Mouse (Mus musculus): ENCODE measurements around the gene Ghr. TPM values are rescaled to one million over a fixed set of nuclear protein-coding genes. Genes with fewer than 3 reads are reported as not detected.
A peak's percentile ranks its signal among the peaks of the same experiment; 100 is the strongest.

Gene Ghr
- polyA plus RNA-seq, 1 experiment from 2014 or later = 13.6 TPM

DNA sequence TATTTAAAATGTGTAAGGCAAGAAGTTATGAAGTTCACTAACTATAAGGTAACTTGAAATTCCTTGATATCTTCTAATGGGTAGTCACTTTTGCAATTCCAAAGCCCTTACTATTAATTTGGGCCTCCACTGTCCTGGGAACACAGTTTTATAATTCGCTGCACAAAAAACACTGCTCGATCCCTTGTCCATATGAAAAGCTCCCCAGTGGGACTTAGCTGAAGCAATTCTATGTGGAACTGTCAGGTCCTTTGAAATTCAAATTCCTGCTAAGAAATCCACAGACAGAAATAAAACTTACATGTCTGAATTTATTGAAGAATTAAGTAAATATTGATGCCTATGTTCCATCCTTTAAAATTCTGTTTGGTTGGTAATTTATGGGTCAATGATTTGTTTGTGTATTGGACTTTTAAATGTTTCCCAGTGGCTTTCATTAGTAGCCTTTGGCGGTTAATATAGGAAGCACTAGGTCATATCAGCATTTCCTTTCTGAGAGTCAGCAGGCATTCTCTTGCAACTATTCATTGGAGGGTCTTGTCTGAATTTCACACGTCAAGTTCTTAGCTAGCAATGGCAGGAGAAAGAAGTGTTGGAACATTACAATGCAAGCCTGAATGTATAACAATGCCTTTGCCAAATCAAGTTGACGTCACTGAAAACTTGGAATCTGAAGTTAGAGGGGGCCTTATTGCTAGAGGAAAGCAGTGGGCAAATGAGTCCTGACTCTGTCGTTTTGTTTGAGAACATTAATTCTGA lies 233.8 kb downstream of the Ghr start:
- H3K9ac ChIP-seq (ENCODE audit: low read length) = no peak overlapping the region
- ATAC-seq (ENCODE audit: low FRiP score) = peak; percentile 83
- no peaks in the 10 kb centered on the region for H3K36me3 ChIP-seq (ENCODE audit: control insufficient read depth, insufficient read depth, low read length)
- no peak overlapping the region for H3K4me2 ChIP-seq
- 41% methylated on average over 6 of the region's 6 CpGs for WGBS
- H3K27me3 ChIP-seq (ENCODE audit: control insufficient read depth, insufficient read depth, low read length) = no peaks in the 10 kb centered on the region
- H3K4me1 ChIP-seq (ENCODE audit: control insufficient read depth, insufficient read depth, low read length) = peaks cover 5% of the 10 kb centered on the region; the same call in 1 of the 2 replicates
- no peak overlapping the region for H3K4me3 ChIP-seq (ENCODE audit: low read depth, low read length)
- no peaks in the 10 kb centered on the region for H3K9me3 ChIP-seq (ENCODE audit: control insufficient read depth, low read length)
- no peak for DNase-seq (ENCODE audit: low spot score, missing footprints)
- H3K27ac ChIP-seq (ENCODE audit: low read depth, low read length) = no peak overlapping the region

- no peak overlapping the region for H3K9ac ChIP-seq (ENCODE audit: low read length)
- H3K27ac ChIP-seq (ENCODE audit: low read depth, low read length) = no peak overlapping the region
- ATAC-seq (ENCODE audit: low FRiP score) (no peak), DNase-seq (ENCODE audit: low spot score, missing footprints) (no peak)
- H3K4me2 ChIP-seq = no peak overlapping the region
- H3K36me3 ChIP-seq (ENCODE audit: control insufficient read depth, insufficient read depth, low read length) = no peaks in the 10 kb centered on the region
- peaks cover 5% of the 10 kb centered on the region; the same call in 1 of the 2 replicates for H3K4me1 ChIP-seq (ENCODE audit: control insufficient read depth, insufficient read depth, low read length)
- no peaks in the 10 kb centered on the region for H3K27me3 ChIP-seq (ENCODE audit: control insufficient read depth, insufficient read depth, low read length)
- no peak overlapping the region for H3K4me3 ChIP-seq (ENCODE audit: low read depth, low read length)
- 85% methylated on average over 3 of the region's 3 CpGs for WGBS
- H3K9me3 ChIP-seq (ENCODE audit: control insufficient read depth, low read length) = no peaks in the 10 kb centered on the region
These were observed 236.6 kb downstream of the Ghr start for GRCm38 (mm10) chr15:3346682-3347081.

DNA sequence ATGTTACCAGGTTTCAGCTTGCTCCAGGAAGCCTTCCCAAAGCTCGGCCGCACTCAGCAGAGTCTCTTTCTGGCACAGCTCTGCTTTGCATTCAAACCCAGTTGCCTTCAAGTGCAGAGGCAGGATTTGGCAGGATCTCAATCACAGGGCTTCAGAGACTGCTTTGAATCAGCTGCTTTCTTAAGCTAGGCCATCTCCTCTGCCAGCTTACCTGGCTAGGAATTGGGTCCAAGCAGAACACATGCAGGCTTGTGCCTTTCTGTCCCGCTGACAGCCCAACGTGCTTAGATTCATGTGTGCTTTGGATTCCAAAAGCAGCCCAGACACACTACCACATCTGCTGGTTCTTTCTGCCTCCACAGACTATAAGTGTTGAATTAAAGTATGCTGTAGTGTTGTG lies 238.7 kb downstream of the Ghr start:
- Histone ChIP-seq H3K9me3 (ENCODE audit: control insufficient read depth, low read length) (no peaks in the 10 kb centered on the region), H3K27me3 (ENCODE audit: control insufficient read depth, insufficient read depth, low read length) (no peaks in the 10 kb centered on the region), H3K4me3 (ENCODE audit: low read depth, low read length) (no peak overlapping the region), H3K4me1 (ENCODE audit: control insufficient read depth, insufficient read depth, low read length) (peaks cover 2% of the 10 kb centered on the region; the same call in 1 of the 2 replicates), H3K27ac (ENCODE audit: low read depth, low read length) (no peak overlapping the region), H3K36me3 (ENCODE audit: control insufficient read depth, insufficient read depth, low read length) (no peaks in the 10 kb centered on the region), H3K9ac (ENCODE audit: low read length) (no peak overlapping the region), H3K4me2 (no peak overlapping the region)
- DNase-seq (ENCODE audit: low spot score, missing footprints) = no peak
- ATAC-seq (ENCODE audit: low FRiP score) = no peak
- 90% methylated on average over 4 of the region's 4 CpGs for WGBS

GRCm38 (mm10) chr15:3341806-3342582 lies 241.3 kb downstream of the Ghr start:
- Histone ChIP-seq H3K27ac (ENCODE audit: low read depth, low read length) (no peak overlapping the region), H3K4me2 (no peak overlapping the region), H3K36me3 (ENCODE audit: control insufficient read depth, insufficient read depth, low read length) (no peaks in the 10 kb centered on the region), H3K27me3 (ENCODE audit: control insufficient read depth, insufficient read depth, low read length) (no peaks in the 10 kb centered on the region), H3K4me3 (ENCODE audit: low read depth, low read length) (no peak overlapping the region), H3K4me1 (ENCODE audit: control insufficient read depth, insufficient read depth, low read length) (no peaks in the 10 kb centered on the region), H3K9me3 (ENCODE audit: control insufficient read depth, low read length) (no peaks in the 10 kb centered on the region), H3K9ac (ENCODE audit: low read length) (no peak overlapping the region)
- WGBS = 88% methylated on average over 4 of the region's 4 CpGs
- DNase-seq (ENCODE audit: low spot score, missing footprints) (no peak), ATAC-seq (ENCODE audit: low FRiP score) (no peak)

- Histone ChIP-seq H3K9me3 (ENCODE audit: control insufficient read depth, low read length) (no peaks in the 10 kb centered on the region), H3K36me3 (ENCODE audit: control insufficient read depth, insufficient read depth, low read length) (no peaks in the 10 kb centered on the region), H3K9ac (ENCODE audit: low read length) (no peak overlapping the region), H3K27ac (ENCODE audit: low read depth, low read length) (no peak overlapping the region), H3K4me3 (ENCODE audit: low read depth, low read length) (no peak overlapping the region), H3K4me2 (no peak overlapping the region), H3K4me1 (ENCODE audit: control insufficient read depth, insufficient read depth, low read length) (no peaks in the 10 kb centered on the region), H3K27me3 (ENCODE audit: control insufficient read depth, insufficient read depth, low read length) (no peaks in the 10 kb centered on the region)
- no peak for DNase-seq (ENCODE audit: low spot score, missing footprints)
- no peak for ATAC-seq (ENCODE audit: low FRiP score)
- 85% methylated on average over 3 of the region's 3 CpGs for WGBS
These were observed 243.4 kb downstream of the Ghr start for GRCm38 (mm10) chr15:3339847-3340246.

DNA sequence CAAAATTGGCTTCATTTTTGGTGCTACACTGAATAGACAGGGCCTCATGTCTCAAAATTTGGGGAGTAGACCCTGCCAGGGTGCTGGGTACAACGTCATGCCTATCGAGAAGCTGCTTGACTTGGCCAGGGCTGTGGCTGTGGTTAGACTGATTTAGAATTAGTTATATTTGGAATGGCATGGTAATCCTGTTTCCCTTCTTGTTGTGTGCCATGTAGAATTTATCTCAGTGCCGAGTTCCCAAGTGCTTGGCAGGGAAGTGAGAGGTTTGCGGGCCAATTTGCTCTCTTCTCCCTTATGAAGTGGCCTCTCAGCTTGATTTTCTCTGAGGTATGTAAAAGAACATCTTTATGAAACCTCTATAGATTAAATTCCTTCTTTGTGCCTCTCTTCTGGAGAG lies 250.8 kb downstream of the Ghr start:
- Histone ChIP-seq H3K27ac (ENCODE audit: low read depth, low read length) (no peak overlapping the region), H3K9me3 (ENCODE audit: control insufficient read depth, low read length) (no peaks in the 10 kb centered on the region), H3K4me1 (ENCODE audit: control insufficient read depth, insufficient read depth, low read length) (no peaks in the 10 kb centered on the region), H3K36me3 (ENCODE audit: control insufficient read depth, insufficient read depth, low read length) (no peaks in the 10 kb centered on the region), H3K4me2 (no peak overlapping the region), H3K4me3 (ENCODE audit: low read depth, low read length) (no peak overlapping the region), H3K27me3 (ENCODE audit: control insufficient read depth, insufficient read depth, low read length) (no peaks in the 10 kb centered on the region), H3K9ac (ENCODE audit: low read length) (no peak overlapping the region)
- ATAC-seq (ENCODE audit: low FRiP score) (no peak), DNase-seq (ENCODE audit: low spot score, missing footprints) (no peak)
- WGBS = 93% methylated on average over 4 of the region's 4 CpGs

GRCm38 (mm10) chr15:3331813-3332212 lies 251.5 kb downstream of the Ghr start:
- no peak overlapping the region for H3K27ac ChIP-seq (ENCODE audit: low read depth, low read length)
- 70% methylated on average over 2 of the region's 2 CpGs for WGBS
- no peaks in the 10 kb centered on the region for H3K27me3 ChIP-seq (ENCODE audit: control insufficient read depth, insufficient read depth, low read length)
- no peaks in the 10 kb centered on the region for H3K4me1 ChIP-seq (ENCODE audit: control insufficient read depth, insufficient read depth, low read length)
- no peak overlapping the region for H3K4me2 ChIP-seq
- H3K9me3 ChIP-seq (ENCODE audit: control insufficient read depth, low read length) = no peaks in the 10 kb centered on the region
- H3K9ac ChIP-seq (ENCODE audit: low read length) = no peak overlapping the region
- DNase-seq (ENCODE audit: low spot score, missing footprints) (no peak), ATAC-seq (ENCODE audit: low FRiP score) (no peak)
- H3K4me3 ChIP-seq (ENCODE audit: low read depth, low read length) = no peak overlapping the region
- H3K36me3 ChIP-seq (ENCODE audit: control insufficient read depth, insufficient read depth, low read length) = no peaks in the 10 kb centered on the region

DNA sequence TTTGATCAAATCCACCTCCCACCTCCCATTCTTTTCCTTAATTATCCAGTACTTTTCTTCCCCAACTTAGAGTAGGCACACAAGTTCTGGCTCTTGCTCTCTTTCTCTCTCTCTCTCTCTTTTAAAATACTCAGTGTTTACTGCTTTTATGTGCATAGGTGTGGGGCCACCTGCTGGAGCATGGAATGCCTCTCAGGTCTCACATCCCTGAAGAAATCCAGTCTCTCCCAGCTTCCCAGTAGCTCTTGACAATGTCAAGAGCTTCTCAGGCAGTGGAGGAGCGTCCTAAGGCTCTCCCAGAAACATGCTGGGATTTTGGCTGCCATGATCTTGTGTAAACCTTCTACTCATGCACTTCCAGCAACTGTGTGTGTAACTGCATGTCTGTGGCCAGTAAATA lies 253.0 kb downstream of the Ghr start:
- no peaks in the 10 kb centered on the region for H3K36me3 ChIP-seq (ENCODE audit: control insufficient read depth, insufficient read depth, low read length)
- no peak overlapping the region for H3K27ac ChIP-seq (ENCODE audit: low read depth, low read length)
- DNase-seq (ENCODE audit: low spot score, missing footprints) (no peak), ATAC-seq (ENCODE audit: low FRiP score) (no peak)
- WGBS = 88% methylated on average over 1 of the region's 1 CpGs
- H3K9ac ChIP-seq (ENCODE audit: low read length) = no peak overlapping the region
- no peak overlapping the region for H3K4me2 ChIP-seq
- H3K4me3 ChIP-seq (ENCODE audit: low read depth, low read length) = no peak overlapping the region
- H3K9me3 ChIP-seq (ENCODE audit: control insufficient read depth, low read length) = no peaks in the 10 kb centered on the region
- H3K4me1 ChIP-seq (ENCODE audit: control insufficient read depth, insufficient read depth, low read length) = no peaks in the 10 kb centered on the region
- no peaks in the 10 kb centered on the region for H3K27me3 ChIP-seq (ENCODE audit: control insufficient read depth, insufficient read depth, low read length)

- ATAC-seq (ENCODE audit: low FRiP score) = no peak
These were observed 260.3 kb downstream of the Ghr start for GRCm38 (mm10) chr15:3323041-3323440.

More at GRCm38 (mm10) chr15:3323041-3323440, 260.3 kb downstream of the Ghr start:
- Histone ChIP-seq H3K9me3 (ENCODE audit: control insufficient read depth, low read length) (no peaks in the 10 kb centered on the region), H3K4me1 (ENCODE audit: control insufficient read depth, insufficient read depth, low read length) (no peaks in the 10 kb centered on the region), H3K4me3 (ENCODE audit: low read depth, low read length) (no peak overlapping the region), H3K36me3 (ENCODE audit: control insufficient read depth, insufficient read depth, low read length) (no peaks in the 10 kb centered on the region), H3K27me3 (ENCODE audit: control insufficient read depth, insufficient read depth, low read length) (no peaks in the 10 kb centered on the region), H3K9ac (ENCODE audit: low read length) (no peak overlapping the region), H3K27ac (ENCODE audit: low read depth, low read length) (no peak overlapping the region), H3K4me2 (no peak overlapping the region)
- no peak for DNase-seq (ENCODE audit: low spot score, missing footprints)
